Mouse (Mus musculus) adrenal gland, adult (tissue): Measurements from ENCODE around the gene Arfip2.
A peak's percentile ranks its signal among the peaks of the same experiment; 100 is the strongest.

Source experiments
- DNase-seq, 2 experiments: peaks; one replicate each; pipeline ENCODE4 v3.0.0; 2022 to 2023; ENCODE audit warnings: low spot score in 1 of 2; ENCODE audit not compliant: inconsistent age in 2 of 2

The Arfip2 gene

DNA sequence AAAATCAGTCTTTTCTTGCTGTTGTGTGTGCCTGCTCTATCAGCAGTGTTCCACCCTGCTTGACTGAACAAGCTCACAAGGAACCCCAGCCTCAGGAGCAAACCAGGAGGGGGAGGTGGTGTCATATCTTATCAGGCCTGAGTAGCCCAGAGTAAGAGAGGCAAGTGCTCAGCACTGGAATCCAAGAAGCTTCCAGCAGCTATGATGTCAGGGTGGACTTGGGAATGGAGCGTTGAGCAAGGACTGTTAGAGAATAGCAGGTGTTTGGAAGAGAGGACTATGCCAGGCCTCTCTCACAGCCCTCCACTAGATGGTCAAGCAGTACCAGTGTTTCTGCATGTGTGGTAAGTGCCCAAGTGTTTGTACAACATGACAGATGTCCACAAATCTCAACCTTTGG, 24.5 kb downstream of the Arfip2 start:
- DNase-seq: no peak

DNA sequence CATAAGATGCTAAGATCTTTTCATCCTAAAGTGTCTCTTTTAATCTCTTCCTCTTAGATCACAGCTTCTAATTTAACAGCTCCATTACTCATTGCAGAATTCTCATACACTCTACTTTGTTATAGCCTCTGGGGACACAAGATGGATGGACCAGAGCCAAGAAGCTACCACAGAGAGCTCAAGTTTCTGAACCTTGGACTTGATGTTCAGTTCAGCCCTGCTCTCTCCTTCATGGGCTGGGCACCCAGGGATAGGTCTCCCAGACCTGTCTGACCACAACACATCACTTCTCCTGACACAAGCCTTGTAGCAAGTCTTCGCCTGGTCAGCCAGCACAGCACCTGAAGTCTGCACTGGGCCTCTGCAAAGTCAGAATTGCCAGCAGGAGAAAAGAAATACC, 25.8 kb downstream of the Arfip2 start:
- DNase-seq: no peak

DNA sequence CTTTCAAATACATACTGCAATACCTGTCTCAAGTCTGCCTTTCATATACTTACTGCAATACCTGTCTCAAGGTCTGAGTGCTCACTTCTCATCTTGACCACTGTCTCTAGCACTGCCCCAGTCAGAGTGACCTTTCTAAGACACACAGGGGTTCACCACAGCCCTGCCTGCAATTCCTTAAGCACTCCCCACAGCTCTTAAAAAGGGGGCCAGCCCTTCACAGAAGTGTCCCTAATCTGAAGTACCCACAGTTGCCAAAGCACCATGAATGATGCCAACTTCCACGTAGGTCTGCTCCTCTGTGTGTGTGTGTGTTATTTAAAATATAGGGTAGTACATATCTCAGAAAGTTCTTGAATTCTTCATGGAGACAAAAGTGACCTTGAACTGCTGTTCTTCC, 28.4 kb downstream of the Arfip2 start:
- no peak for DNase-seq

DNA sequence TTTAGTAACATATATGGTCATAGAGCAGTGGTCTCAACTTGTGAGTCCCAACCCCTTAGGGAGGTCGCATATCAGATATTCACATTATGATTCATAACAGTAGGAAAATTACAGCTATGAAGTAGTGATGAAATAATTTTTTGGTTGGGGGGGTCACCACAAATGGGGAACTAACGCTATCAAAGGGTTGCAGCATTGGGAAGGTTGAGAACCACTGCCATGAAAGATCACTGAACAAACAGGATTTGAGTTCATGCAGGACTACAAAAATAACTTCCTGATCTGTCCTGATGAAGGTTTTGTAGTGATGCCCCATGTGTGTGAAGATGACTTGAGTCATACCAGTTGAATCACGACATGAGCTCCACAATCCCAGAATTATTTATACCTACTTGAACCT, 31.7 kb downstream of the Arfip2 start:
- no peak for DNase-seq

DNA sequence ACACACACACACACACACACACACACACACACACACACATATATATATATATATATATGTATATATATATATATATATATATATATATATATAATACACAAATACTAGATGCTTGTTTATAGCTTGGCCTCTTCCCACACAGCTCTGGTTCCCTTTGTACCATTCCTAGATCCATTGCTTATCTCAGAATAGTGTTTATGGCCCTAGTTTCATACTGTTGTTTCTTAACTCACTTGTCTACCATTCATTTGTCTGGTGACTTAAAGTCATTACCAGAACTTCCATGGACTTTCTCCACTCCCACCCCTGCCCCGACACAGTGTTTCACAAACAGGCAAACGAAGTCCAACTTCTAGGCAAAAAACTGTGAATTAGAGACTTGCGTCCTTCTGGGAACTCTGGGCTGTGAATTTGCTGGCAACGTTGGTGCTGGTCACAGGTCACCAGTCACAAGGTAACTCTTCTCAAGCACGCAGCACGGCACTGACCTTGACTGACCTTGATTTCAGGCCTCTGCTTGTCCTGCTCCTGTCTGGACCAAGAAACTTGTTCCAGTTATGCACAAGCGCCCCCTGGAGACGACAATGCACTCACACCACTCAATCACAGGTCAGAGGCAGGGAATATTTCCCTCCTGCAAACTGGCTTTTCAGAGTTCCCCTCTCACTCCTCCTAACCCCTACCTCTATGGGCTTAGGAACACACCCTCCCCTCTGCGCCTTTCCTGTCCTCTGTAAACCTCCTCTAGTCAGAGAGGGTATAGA, 37.2 kb downstream of the Arfip2 start:
- DNase-seq: peak; percentile 62 to 91

DNA sequence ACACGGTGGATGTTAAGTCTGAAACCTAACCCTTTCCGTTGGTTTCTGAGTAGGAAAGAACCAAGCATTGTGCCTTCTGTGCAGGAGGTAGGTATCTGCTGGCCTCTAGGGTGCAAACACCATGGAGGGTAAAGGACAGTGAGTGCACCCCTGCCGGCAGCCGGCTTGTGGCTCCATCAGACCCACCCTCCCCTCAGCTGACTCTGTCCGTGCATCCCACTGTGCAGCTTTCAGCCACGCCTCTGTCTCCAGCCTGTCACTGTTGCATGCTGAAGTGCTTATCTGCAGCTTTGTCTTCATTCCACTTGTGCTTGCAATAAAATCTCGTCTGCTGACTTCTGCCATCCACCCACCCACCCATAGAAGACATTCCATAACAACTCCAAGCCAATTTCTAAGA, 50.1 kb downstream of the Arfip2 start:
- no peak for DNase-seq

DNA sequence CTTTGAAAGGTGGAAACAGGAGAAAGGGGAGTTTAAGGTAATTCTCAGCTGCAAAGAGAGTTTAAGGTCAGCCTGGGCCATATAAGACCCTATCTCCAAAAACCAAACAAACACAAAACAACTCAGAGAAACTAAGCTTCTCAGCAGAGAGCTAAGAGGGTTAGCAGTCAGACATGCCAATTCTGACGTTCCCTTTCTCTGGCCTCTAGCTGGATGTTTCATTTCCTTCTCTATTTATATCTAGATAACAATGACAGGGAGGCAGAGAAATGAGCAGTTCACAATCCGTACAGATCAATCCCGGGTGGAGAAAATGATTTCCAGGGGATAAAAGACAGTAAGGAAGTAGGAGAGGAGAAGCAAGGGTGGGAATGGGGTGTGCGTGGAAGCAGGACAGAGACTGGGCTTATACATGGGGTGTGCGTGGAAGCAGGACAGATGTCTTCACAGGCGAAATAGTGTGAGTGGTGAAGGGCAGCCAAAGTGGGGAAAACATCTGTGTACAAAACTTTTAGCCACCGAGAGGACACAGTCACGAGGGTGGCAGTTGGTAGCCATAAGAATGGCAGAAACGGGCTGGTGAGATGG, 51.8 kb downstream of the Arfip2 start:
- DNase-seq: no peak
